Mouse (Mus musculus): ENCODE results near the gene Kndc1. TPM values are rescaled to one million over a fixed set of nuclear protein-coding genes. Genes with fewer than 3 reads are reported as not detected.
A peak's percentile ranks its signal among the peaks of the same experiment; 100 is the strongest.

The Kndc1 gene
- 25.6 and 29.1 TPM in 2 replicates for polyA plus RNA-seq (2014; fragmentation: Nextera tagmentation; extraction: Ambion mirVana)

GRCm38 (mm10) chr7:139894655-139895557 lies at the start of gene Kndc1:
Gene Kndc1 (plus strand): TSS chr7:139894696.
- ATAC-seq (ENCODE audit: low FRiP score) (peak; percentile 76), DNase-seq (ENCODE audit: low spot score) (peak; percentile 65)
- peaks cover 9% of the 10 kb centered on the region for H3K4me1 ChIP-seq (replicated peaks; ENCODE audit: control insufficient read depth, insufficient read depth, low read length)
- H3K4me3 ChIP-seq (replicated peaks; ENCODE audit: low read length), result peak within 1 kb of the TSS; percentile 51
- no peak within 1 kb of the TSS for H3K27ac ChIP-seq
- H3K27me3 ChIP-seq (ENCODE audit: control insufficient read depth, insufficient read depth, low read length), result peaks cover 19% of the 10 kb centered on the region; the same call in 1 of the 2 replicates
- WGBS, result 1% methylated on average over 45 of the region's 50 CpGs
- H3K4me2 ChIP-seq (replicated peaks), result peak within 1 kb of the TSS; percentile 81
- no peaks in the 10 kb centered on the region for H3K9me3 ChIP-seq (ENCODE audit: control insufficient read depth, low read length)
- no peaks in the 10 kb centered on the region for H3K36me3 ChIP-seq (replicated peaks; ENCODE audit: control insufficient read depth, insufficient read depth)
- H3K9ac ChIP-seq, result peak within 1 kb of the TSS; percentile 61

- no peaks in the 10 kb centered on the region for H3K9me3 ChIP-seq (ENCODE audit: control insufficient read depth, low read length)
- WGBS, result 84% methylated on average over 2 of the region's 2 CpGs
- no peaks in the 10 kb centered on the region; the same call in 1 of the 2 replicates for H3K36me3 ChIP-seq (replicated peaks; ENCODE audit: control insufficient read depth, insufficient read depth)
- ATAC-seq (ENCODE audit: low FRiP score) (no peak), DNase-seq (ENCODE audit: low spot score) (no peak)
- no peaks in the 10 kb centered on the region for H3K27me3 ChIP-seq (ENCODE audit: control insufficient read depth, insufficient read depth, low read length)
- H3K4me1 ChIP-seq (replicated peaks; ENCODE audit: control insufficient read depth, insufficient read depth, low read length), result peaks cover 13% of the 10 kb centered on the region
- H3K27ac ChIP-seq, result no peak overlapping the region
- no peak overlapping the region for H3K4me2 ChIP-seq (replicated peaks)
- no peak overlapping the region for H3K4me3 ChIP-seq (replicated peaks; ENCODE audit: low read length)
- no peak overlapping the region for H3K9ac ChIP-seq
Observed at GRCm38 (mm10) chr7:139845101-139845500, 49.4 kb upstream of the Kndc1 start.

- DNase-seq (ENCODE audit: low spot score) (peak; percentile 76), ATAC-seq (ENCODE audit: low FRiP score) (peak; percentile 81)
- Histone ChIP-seq H3K4me3 (replicated peaks; ENCODE audit: low read length) (no peak overlapping the region), H3K9me3 (ENCODE audit: control insufficient read depth, low read length) (no peaks in the 10 kb centered on the region), H3K36me3 (replicated peaks; ENCODE audit: control insufficient read depth, insufficient read depth) (no peaks in the 10 kb centered on the region; the same call in 1 of the 2 replicates), H3K27ac (peak overlapping the region; percentile 84), H3K4me2 (replicated peaks) (no peak overlapping the region), H3K9ac (peak overlapping the region; percentile 18; the same call in 1 of the 2 replicates), H3K4me1 (replicated peaks; ENCODE audit: control insufficient read depth, insufficient read depth, low read length) (peaks cover 28% of the 10 kb centered on the region), H3K27me3 (ENCODE audit: control insufficient read depth, insufficient read depth, low read length) (no peaks in the 10 kb centered on the region)
- WGBS, result 6% methylated on average over 6 of the region's 6 CpGs
Observed at GRCm38 (mm10) chr7:139850152-139850551, 44.3 kb upstream of the Kndc1 start.

GRCm38 (mm10) chr7:139850677-139851076 lies 43.8 kb upstream of the Kndc1 start:
- H3K4me1 ChIP-seq (replicated peaks; ENCODE audit: control insufficient read depth, insufficient read depth, low read length), result peaks cover 29% of the 10 kb centered on the region
- WGBS, result 49% methylated on average over 5 of the region's 5 CpGs
- H3K36me3 ChIP-seq (replicated peaks; ENCODE audit: control insufficient read depth, insufficient read depth), result no peaks in the 10 kb centered on the region; the same call in 1 of the 2 replicates
- no peak overlapping the region for H3K4me3 ChIP-seq (replicated peaks; ENCODE audit: low read length)
- peak overlapping the region; percentile 84 for H3K27ac ChIP-seq
- no peaks in the 10 kb centered on the region for H3K27me3 ChIP-seq (ENCODE audit: control insufficient read depth, insufficient read depth, low read length)
- no peaks in the 10 kb centered on the region for H3K9me3 ChIP-seq (ENCODE audit: control insufficient read depth, low read length)
- ATAC-seq (ENCODE audit: low FRiP score), result 0 out of 2 replicates have a peak, but pooled peaks have one; percentile 38
- H3K4me2 ChIP-seq (replicated peaks), result no peak overlapping the region
- H3K9ac ChIP-seq, result peak overlapping the region; percentile 18; the same call in 1 of the 2 replicates
- DNase-seq (ENCODE audit: low spot score), result no peak

- Histone ChIP-seq H3K9me3 (ENCODE audit: control insufficient read depth, low read length) (no peaks in the 10 kb centered on the region), H3K36me3 (replicated peaks; ENCODE audit: control insufficient read depth, insufficient read depth) (no peaks in the 10 kb centered on the region; the same call in 1 of the 2 replicates), H3K4me2 (replicated peaks) (no peak overlapping the region), H3K4me3 (replicated peaks; ENCODE audit: low read length) (no peak overlapping the region), H3K27me3 (ENCODE audit: control insufficient read depth, insufficient read depth, low read length) (no peaks in the 10 kb centered on the region), H3K9ac (0 out of 2 replicates have a peak overlapping the region, but pooled peaks have one; percentile 18), H3K27ac (peak overlapping the region; percentile 84), H3K4me1 (replicated peaks; ENCODE audit: control insufficient read depth, insufficient read depth, low read length) (peaks cover 29% of the 10 kb centered on the region)
- WGBS, result 30% methylated on average over 6 of the region's 6 CpGs
- ATAC-seq (ENCODE audit: low FRiP score) (peak; percentile 68), DNase-seq (ENCODE audit: low spot score) (peak; percentile 79)
Observed at GRCm38 (mm10) chr7:139851098-139851497, 43.4 kb upstream of the Kndc1 start.

GRCm38 (mm10) chr7:139855261-139855660 lies 39.2 kb upstream of the Kndc1 start:
- Histone ChIP-seq H3K4me1 (replicated peaks; ENCODE audit: control insufficient read depth, insufficient read depth, low read length) (peaks cover 17% of the 10 kb centered on the region), H3K27ac (no peak overlapping the region), H3K4me3 (replicated peaks; ENCODE audit: low read length) (no peak overlapping the region), H3K36me3 (replicated peaks; ENCODE audit: control insufficient read depth, insufficient read depth) (no peaks in the 10 kb centered on the region; the same call in 1 of the 2 replicates), H3K27me3 (ENCODE audit: control insufficient read depth, insufficient read depth, low read length) (no peaks in the 10 kb centered on the region), H3K4me2 (replicated peaks) (no peak overlapping the region), H3K9ac (no peak overlapping the region), H3K9me3 (ENCODE audit: control insufficient read depth, low read length) (no peaks in the 10 kb centered on the region)
- WGBS, result 80% methylated on average over 11 of the region's 11 CpGs
- no peak for DNase-seq (ENCODE audit: low spot score)
- no peak for ATAC-seq (ENCODE audit: low FRiP score)

DNA sequence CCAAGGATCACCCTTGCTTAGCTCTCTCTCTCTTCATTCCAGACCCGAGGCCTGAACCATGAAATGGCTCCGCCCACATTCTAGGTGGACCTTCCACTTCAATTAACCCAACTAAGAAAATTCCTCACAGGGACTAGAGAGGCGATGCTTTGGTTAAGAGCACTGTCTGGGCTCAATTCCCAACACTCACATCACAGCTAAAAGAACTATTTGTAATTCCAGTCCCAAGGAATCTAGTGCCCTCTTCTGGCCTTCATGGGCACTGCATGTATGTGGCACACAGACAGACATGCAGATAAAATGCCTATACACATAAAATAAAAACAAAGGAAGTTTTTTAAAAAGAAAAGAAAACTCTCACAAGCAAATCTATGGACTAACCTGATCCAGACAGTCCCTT lies 33.1 kb upstream of the Kndc1 start:
- Histone ChIP-seq H3K4me2 (replicated peaks) (no peak overlapping the region), H3K9me3 (ENCODE audit: control insufficient read depth, low read length) (no peaks in the 10 kb centered on the region), H3K36me3 (replicated peaks; ENCODE audit: control insufficient read depth, insufficient read depth) (no peaks in the 10 kb centered on the region), H3K27me3 (ENCODE audit: control insufficient read depth, insufficient read depth, low read length) (no peaks in the 10 kb centered on the region), H3K4me1 (replicated peaks; ENCODE audit: control insufficient read depth, insufficient read depth, low read length) (no peaks in the 10 kb centered on the region), H3K9ac (no peak overlapping the region), H3K27ac (no peak overlapping the region), H3K4me3 (replicated peaks; ENCODE audit: low read length) (no peak overlapping the region)
- WGBS, result 31% methylated on average over 3 of the region's 3 CpGs
- peak; percentile 77 for DNase-seq (ENCODE audit: low spot score)
- no peak for ATAC-seq (ENCODE audit: low FRiP score)

GRCm38 (mm10) chr7:139863076-139863475 lies 31.4 kb upstream of the Kndc1 start:
- WGBS, result 83% methylated on average over 2 of the region's 2 CpGs
- Histone ChIP-seq H3K36me3 (replicated peaks; ENCODE audit: control insufficient read depth, insufficient read depth) (no peaks in the 10 kb centered on the region), H3K27me3 (ENCODE audit: control insufficient read depth, insufficient read depth, low read length) (no peaks in the 10 kb centered on the region), H3K9ac (no peak overlapping the region), H3K4me1 (replicated peaks; ENCODE audit: control insufficient read depth, insufficient read depth, low read length) (no peaks in the 10 kb centered on the region), H3K4me2 (replicated peaks) (no peak overlapping the region), H3K27ac (no peak overlapping the region), H3K9me3 (ENCODE audit: control insufficient read depth, low read length) (no peaks in the 10 kb centered on the region), H3K4me3 (replicated peaks; ENCODE audit: low read length) (no peak overlapping the region)
- ATAC-seq (ENCODE audit: low FRiP score), result no peak
- no peak for DNase-seq (ENCODE audit: low spot score)

GRCm38 (mm10) chr7:139864253-139864652 lies 30.2 kb upstream of the Kndc1 start:
- Histone ChIP-seq H3K4me3 (replicated peaks; ENCODE audit: low read length) (no peak overlapping the region), H3K27ac (no peak overlapping the region), H3K9ac (no peak overlapping the region), H3K36me3 (replicated peaks; ENCODE audit: control insufficient read depth, insufficient read depth) (no peaks in the 10 kb centered on the region), H3K4me2 (replicated peaks) (no peak overlapping the region), H3K27me3 (ENCODE audit: control insufficient read depth, insufficient read depth, low read length) (no peaks in the 10 kb centered on the region), H3K9me3 (ENCODE audit: control insufficient read depth, low read length) (no peaks in the 10 kb centered on the region), H3K4me1 (replicated peaks; ENCODE audit: control insufficient read depth, insufficient read depth, low read length) (no peaks in the 10 kb centered on the region)
- WGBS, result 54% methylated on average over 2 of the region's 2 CpGs
- ATAC-seq (ENCODE audit: low FRiP score) (no peak), DNase-seq (ENCODE audit: low spot score) (no peak)

Data from hindbrain, embryonic 14.5 days (tissue).